Mouse (Mus musculus) ES-Bruce4 (cell line): ENCODE measurements at regions not wholly inside any gene's neighbourhood (a gene's known extent, or its start where the extent isn't known, plus 50 kb on each side); places are given as distances from the start of the nearest gene placed in this dataset.

Source experiments
- H3K27ac ChIP-seq: 2 replicates; pipeline ENCODE4 v1.5.1; 2012; ENCODE audit warnings: low read length, inconsistent platforms; ENCODE audit not compliant: insufficient read depth
- H3K27me3 ChIP-seq: 2 replicates; pipeline ENCODE4 v1.6.1; 2012; ENCODE audit warnings: mild to moderate bottlenecking, low read length, inconsistent platforms; ENCODE audit not compliant: control insufficient read depth, poor library complexity, insufficient read depth, severe bottlenecking
- H3K36me3 ChIP-seq: 2 replicates; pipeline ENCODE4 v1.6.1; 2012; ENCODE audit warnings: inconsistent platforms, mild to moderate bottlenecking, low read length, moderate library complexity; ENCODE audit not compliant: control insufficient read depth, poor library complexity, insufficient read depth, severe bottlenecking
- H3K4me1 ChIP-seq: one replicate; pipeline ENCODE4 v1.8.1; 2011; ENCODE audit warnings: low read length; ENCODE audit not compliant: control insufficient read depth, insufficient read depth
- H3K4me3 ChIP-seq: 2 replicates; pipeline ENCODE4 v1.5.1; 2011; ENCODE audit warnings: low read depth, mild to moderate bottlenecking, low read length
- H3K9ac ChIP-seq: 2 replicates; pipeline ENCODE4 v1.6.1; 2012; ENCODE audit warnings: low read depth, mild to moderate bottlenecking, inconsistent platforms; ENCODE audit not compliant: poor library complexity, severe bottlenecking
- H3K9me3 ChIP-seq: replicated peaks from 2 replicates; pipeline ENCODE4 v1.6.1; 2012; ENCODE audit warnings: mild to moderate bottlenecking, low read length, inconsistent platforms; ENCODE audit not compliant: control insufficient read depth, poor library complexity, insufficient read depth, severe bottlenecking
- CTCF ChIP-seq: IDR thresholded peaks from one replicate; pipeline ENCODE4 v1.8.1; 2011; ENCODE audit warnings: low read depth, low read length
- EP300 ChIP-seq: IDR thresholded peaks from 2 replicates; pipeline ENCODE4 v1.6.1; 2011; ENCODE audit warnings: low read depth, low read length; ENCODE audit not compliant: insufficient read depth
- POLR2A ChIP-seq: IDR thresholded peaks from one replicate; pipeline ENCODE4 v1.8.1; 2011; ENCODE audit warnings: low read length; ENCODE audit not compliant: insufficient read depth

DNA sequence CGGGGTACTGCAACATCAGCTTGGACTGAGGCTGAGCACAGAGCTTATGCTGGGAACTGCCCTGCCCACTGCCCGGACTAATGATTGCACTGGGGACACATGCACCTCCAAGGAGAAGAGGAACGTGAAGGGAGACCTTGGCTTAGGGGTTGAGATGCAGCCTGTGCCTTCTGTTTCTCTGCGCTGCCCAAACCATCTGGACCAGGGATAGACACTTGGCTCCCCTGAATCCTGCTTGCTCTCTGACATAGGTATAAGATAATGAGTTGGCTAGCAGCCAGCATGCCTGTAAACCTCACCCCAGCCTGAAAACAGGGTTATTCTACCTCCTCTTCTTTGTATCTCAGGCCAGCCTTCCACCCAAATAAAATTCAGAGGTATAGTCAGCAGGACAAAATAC, 81.5 kb downstream of the Ackr3 start:
- Histone ChIP-seq H3K9ac (no peak overlapping the region), H3K36me3 (no peaks in the 10 kb centered on the region), H3K4me3 (no peak overlapping the region), H3K27ac (no peak overlapping the region), H3K27me3 (no peaks in the 10 kb centered on the region), H3K4me1 (peaks cover 2% of the 10 kb centered on the region), H3K9me3 (no peaks in the 10 kb centered on the region)
- TF ChIP-seq POLR2A: no peak

DNA sequence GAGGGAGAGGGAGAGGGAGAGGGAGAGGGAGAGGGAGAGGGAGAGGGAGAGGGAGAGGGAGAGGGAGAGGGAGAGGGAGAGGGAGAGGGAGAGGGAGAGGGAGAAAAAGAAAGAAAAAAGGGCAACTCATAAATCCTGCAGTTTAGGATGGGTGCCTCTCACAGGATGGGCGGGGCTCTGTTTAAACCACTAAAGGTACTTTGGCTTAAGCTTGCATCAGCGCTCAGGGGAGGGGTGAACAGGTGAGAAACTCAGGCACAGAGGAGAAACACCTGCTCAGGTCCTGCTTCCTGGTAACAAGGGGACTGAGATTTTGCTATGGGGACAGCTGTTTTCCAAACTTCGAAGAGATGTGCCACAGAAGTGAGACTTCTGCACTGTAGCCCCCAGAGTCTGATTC, 83.5 kb downstream of the Ackr3 start:
- H3K27ac ChIP-seq: no peak overlapping the region

DNA sequence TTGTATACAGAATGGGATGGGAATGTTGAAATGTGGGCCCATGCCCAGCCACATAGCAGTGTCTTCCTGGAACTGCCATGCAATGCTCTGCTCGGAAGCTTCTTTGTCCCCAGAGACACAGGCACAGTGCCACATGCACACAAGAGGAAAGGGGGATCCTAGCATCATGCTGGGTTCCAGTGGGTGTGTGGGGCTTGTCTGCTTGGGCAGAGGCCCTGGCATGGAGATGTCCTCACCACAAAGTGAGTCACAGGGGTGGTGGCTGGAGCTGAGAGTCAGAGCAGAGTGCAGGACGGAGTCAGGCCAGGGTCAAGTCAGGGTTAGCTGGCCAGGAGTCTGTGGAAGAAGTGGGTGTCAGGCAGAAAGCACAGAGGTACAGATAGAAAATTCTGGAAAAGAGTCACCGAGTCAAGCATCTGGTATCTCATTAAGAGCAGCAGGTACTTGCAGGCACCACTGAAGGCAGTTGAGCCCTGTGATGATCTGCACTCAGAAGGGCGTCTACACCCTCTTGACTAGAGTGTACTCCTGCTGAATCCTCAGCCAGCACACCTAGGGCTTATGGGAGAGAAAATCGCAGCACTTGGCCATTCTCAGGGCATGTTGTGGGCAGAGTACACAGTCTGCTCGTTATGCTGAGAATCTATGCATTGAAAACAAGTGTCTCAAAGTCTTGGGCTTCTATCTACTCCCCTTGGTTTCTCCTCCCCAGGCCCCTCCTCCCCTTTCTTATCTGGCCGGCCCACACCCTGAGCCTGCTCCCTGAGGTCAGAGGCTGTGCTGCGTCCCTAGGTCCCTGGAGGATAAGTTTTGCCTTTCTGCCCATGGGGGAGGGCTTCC, 85.3 kb downstream of the Ackr3 start:
- Histone ChIP-seq H3K9ac (no peak overlapping the region), H3K36me3 (no peaks in the 10 kb centered on the region), H3K27me3 (no peaks in the 10 kb centered on the region), H3K4me1 (peaks cover 2% of the 10 kb centered on the region), H3K9me3 (no peaks in the 10 kb centered on the region), H3K27ac (no peak overlapping the region), H3K4me3 (no peak overlapping the region)
- TF ChIP-seq POLR2A: no peak
- TF ChIP-seq CTCF: no peak
- TF ChIP-seq EP300: no peak

More for the DNA sequence above, 83.5 kb downstream of the Ackr3 start:
- H3K9me3 ChIP-seq: no peaks in the 10 kb centered on the region
- H3K4me1 ChIP-seq: peaks cover 2% of the 10 kb centered on the region
- no peak overlapping the region for H3K4me3 ChIP-seq
- H3K9ac ChIP-seq: no peak overlapping the region
- TF ChIP-seq CTCF (no peak), POLR2A (no peak), EP300 (no peak)
- no peaks in the 10 kb centered on the region for H3K36me3 ChIP-seq
- H3K27me3 ChIP-seq: no peaks in the 10 kb centered on the region

DNA sequence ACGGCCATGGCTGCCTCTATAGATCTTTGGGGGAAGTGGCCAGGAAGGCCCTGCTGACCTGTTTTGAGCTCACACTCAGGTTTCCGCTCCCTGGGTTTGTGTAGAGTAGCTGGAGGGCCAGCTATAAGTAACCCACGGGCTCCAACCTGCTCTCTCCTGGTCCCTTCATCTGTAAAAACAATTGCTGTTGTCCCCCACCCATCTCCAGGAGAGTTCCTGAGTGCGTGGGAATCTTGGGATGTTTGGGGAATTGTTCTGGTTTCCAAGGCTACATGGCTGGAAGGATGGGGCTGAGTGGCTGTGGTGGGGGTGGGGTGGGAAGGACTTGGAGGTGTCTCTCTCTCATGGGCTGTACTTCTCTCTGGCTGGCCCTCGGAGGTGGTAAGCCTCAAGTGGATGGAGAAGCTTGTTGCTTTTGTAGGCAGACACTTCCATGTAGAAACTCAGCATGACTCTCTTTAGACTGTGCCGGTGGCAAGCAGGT, 86.0 kb downstream of the Ackr3 start:
- Histone ChIP-seq H3K27ac (no peak overlapping the region), H3K36me3 (no peaks in the 10 kb centered on the region)

DNA sequence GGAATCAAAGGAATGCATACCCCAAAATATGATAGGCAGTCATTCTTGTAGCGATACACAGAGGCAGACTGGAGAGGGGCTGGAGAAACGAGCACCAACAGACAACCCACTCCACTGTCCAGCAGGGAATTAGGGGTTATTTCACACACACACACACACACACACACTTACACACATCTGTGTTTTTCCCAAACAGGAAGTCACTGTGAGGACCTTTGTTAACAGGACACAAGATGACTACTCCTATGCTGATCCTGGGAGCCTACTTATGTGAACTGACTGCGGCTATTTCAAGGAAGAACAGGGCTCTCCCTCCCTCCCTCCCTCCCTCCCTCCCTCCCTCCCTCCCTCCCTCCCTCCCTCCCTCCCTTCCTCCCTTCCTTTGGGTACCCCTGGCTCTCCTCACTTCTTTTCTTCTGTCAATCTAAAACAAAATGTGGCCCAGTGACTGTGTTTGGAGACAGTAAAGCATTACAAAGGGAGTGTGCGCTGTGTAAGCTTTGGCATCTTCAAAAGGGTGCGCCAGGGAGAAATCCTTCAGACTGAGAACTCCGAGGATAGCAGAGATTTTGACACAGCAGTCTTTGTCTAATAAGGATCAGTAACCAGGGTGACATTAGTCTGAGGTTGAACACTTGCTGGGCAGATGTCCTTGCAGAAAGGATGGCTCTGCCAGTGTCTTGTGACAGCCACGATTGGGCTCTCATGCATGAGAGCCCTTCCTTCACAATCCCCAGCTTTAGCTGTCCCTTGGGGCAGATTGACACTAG, 86.8 kb downstream of the Ackr3 start:
- H3K27me3 ChIP-seq: no peaks in the 10 kb centered on the region; the same call in 1 of the 2 replicates
- TF ChIP-seq EP300 (no peak), CTCF (no peak)
- H3K4me1 ChIP-seq: peaks cover 2% of the 10 kb centered on the region
- H3K4me3 ChIP-seq: no peak overlapping the region
- no peak overlapping the region for H3K27ac ChIP-seq
- no peaks in the 10 kb centered on the region for H3K36me3 ChIP-seq
- no peaks in the 10 kb centered on the region for H3K9me3 ChIP-seq
- no peak overlapping the region for H3K9ac ChIP-seq

More for the DNA sequence above, 86.0 kb downstream of the Ackr3 start:
- Histone ChIP-seq H3K4me1 (peaks cover 2% of the 10 kb centered on the region), H3K4me3 (no peak overlapping the region), H3K27me3 (no peaks in the 10 kb centered on the region), H3K9me3 (no peaks in the 10 kb centered on the region), H3K9ac (no peak overlapping the region)
- TF ChIP-seq CTCF (no peak), EP300 (no peak), POLR2A (no peak)

DNA sequence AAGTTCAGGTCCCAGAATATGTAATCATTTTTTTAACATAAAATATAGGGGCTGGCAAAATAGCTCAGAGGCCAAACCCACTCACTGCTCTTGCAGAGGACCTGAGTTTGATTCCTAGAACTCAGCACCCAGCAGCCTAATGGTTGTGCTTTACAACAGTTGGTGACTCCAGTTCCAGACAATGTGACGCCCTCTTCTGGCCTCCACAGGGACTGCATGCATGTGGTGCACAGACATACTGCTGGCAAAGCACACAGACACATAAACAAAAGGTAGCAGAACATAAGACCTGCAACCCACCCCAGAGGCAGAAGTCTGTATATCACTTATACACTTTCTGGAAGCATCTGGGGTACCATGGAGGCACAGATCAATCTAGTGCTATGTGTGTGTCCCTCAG, 87.5 kb downstream of the Ackr3 start:
- no peaks in the 10 kb centered on the region for H3K9me3 ChIP-seq
- H3K27me3 ChIP-seq: no peaks in the 10 kb centered on the region; the same call in 1 of the 2 replicates
- no peak for TF ChIP-seq POLR2A
- TF ChIP-seq EP300: no peak
- TF ChIP-seq CTCF: peak; percentile 26
- H3K36me3 ChIP-seq: no peaks in the 10 kb centered on the region
- H3K27ac ChIP-seq: no peak overlapping the region
- no peak overlapping the region for H3K4me3 ChIP-seq
- H3K4me1 ChIP-seq: peaks cover 2% of the 10 kb centered on the region
- H3K9ac ChIP-seq: no peak overlapping the region
